Mouse (Mus musculus): ENCODE data around the gene Vps52. TPM values are rescaled to one million over a fixed set of nuclear protein-coding genes. Genes with fewer than 3 reads are reported as not detected.
A peak's percentile ranks its signal among the peaks of the same experiment; 100 is the strongest.

The Vps52 gene
- total and polyA plus RNA-seq, 3 experiments = 34.3 to 73.6 (median 39.9) TPM

DNA sequence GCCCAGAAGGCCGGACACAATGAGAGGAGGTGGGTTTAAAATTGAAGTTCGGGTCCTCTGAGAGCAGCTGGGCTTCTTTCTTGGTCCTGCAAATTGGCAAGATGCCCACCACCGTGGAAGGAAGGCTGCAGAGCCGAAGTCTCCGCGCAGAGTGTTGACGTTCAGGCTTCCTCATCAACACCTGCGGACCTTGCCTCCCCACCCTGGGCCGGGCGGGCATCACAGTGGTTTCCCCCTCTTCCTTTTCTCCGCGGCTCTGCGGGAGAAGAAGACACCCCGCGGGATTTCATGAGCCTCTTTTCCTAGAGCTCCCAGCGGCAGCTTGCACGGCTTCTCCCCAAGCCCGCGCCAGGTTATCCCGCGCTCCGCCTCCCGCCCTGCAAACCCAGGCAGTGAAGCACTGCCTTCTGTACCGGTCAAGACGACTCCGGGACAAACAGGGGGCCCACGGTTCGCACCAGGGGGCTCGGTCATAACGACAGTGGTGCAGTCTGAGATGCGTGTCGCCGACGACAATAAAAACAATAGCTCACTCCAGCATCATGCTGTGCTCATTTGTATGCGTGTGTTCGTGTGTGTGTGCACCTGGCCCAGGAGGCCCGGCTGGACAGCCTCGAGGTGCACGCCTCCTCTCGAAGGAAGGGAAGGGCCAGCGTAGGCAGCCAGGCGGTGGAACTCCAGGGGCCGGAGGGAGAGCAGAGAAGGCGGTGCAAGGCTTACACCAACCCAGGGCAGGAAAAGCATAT, 47.1 kb upstream of the Vps52 start:
- no peak for DNase-seq (ENCODE audit: extremely low read depth)
- dilution Hi-C loops (cut with MboI; ENCODE audit: extremely low pct_ligation_motif_present, extremely low pct_unique_long_range_greater_than_20kb, low sequenced_read_pairs) = no loop called here
- Histone ChIP-seq H3K27ac (ENCODE audit: insufficient read depth, low read depth) (peak overlapping the region; percentile 53), H3K9me3 (replicated peaks; ENCODE audit: low read length) (no peaks in the 10 kb centered on the region), H3K4me1 (ENCODE audit: control insufficient read depth in 1 of 2, insufficient read depth in 2 of 2) (peaks cover 0 to 25% of the 10 kb centered on the region in 2 experiments; a peak in 2 of 4 replicates), H3K9ac (ENCODE audit: insufficient read depth, low read depth) (peak overlapping the region; percentile 50), H3K4me3 (replicated peaks in 1 of 3; ENCODE audit: low read depth in 2 of 3, low read length in 2 of 3, poor library complexity in 1 of 3) (peak overlapping the region; percentile 59 to 90 (median 72)), H3K4me2 (ENCODE audit: insufficient read depth, low read depth, poor library complexity, severe bottlenecking) (peak overlapping the region; percentile 67), H3K79me2 (replicated peaks; ENCODE audit: control insufficient read depth, extremely low read depth, insufficient read depth, poor library complexity, severe bottlenecking) (peaks cover 8% of the 10 kb centered on the region; the same call in 1 of the 2 replicates), H3K36me3 (replicated peaks in 1 of 2; ENCODE audit: control insufficient read depth in 1 of 2, insufficient read depth in 1 of 2, low read length in 1 of 2) (peaks cover 23 to 24% of the 10 kb centered on the region in 2 experiments), H3K27me3 (replicated peaks) (no peaks in the 10 kb centered on the region)
- in situ Hi-C loops (cut with MboI; ENCODE audit: low pct_ligation_motif_present, low pct_unique_long_range_greater_than_20kb, low sequenced_read_pairs) = no loop called here
- TF ChIP-seq MYC (IDR thresholded peaks at IDR 0.05; ENCODE audit: low read depth, low read length) (no peak), NELFE (IDR thresholded peaks at IDR 0.05; ENCODE audit: low read depth, low read length) (no peak), CTCF (conservative IDR thresholded peaks at IDR 0.05 in 1 of 2, IDR thresholded peaks at IDR 0.05 in 1 of 2; ENCODE audit: low read depth in 2 of 2, low read length in 2 of 2) (no peak), MAZ (IDR thresholded peaks at IDR 0.05; ENCODE audit: low read depth, low read length) (no peak), UBTF (IDR thresholded peaks at IDR 0.05; ENCODE audit: low read depth, low read length) (0 out of 2 replicates have a peak, but pooled peaks have one; percentile 80), ZC3H11A (IDR thresholded peaks at IDR 0.05; ENCODE audit: low read depth, low read length) (no peak), ZMIZ1 (IDR thresholded peaks at IDR 0.05; ENCODE audit: low read depth, low read length) (no peak), E2F4 (IDR thresholded peaks at IDR 0.05; ENCODE audit: insufficient replicate concordance, low read depth, low read length) (no peak), POLR2AphosphoS2 (IDR thresholded peaks at IDR 0.05; ENCODE audit: low read depth, low read length) (no peak), EP300 (IDR thresholded peaks at IDR 0.05; ENCODE audit: low read length) (no peak), IRF4 (IDR thresholded peaks at IDR 0.05; ENCODE audit: low read depth, low read length) (no peak), SIN3A (IDR thresholded peaks at IDR 0.05; ENCODE audit: low read length) (peak; percentile 72), MXI1 (IDR thresholded peaks at IDR 0.05; ENCODE audit: low read depth, low read length) (peak; percentile 46; the same call in 1 of the 2 replicates), HCFC1 (IDR thresholded peaks at IDR 0.05; ENCODE audit: low read depth, low read length) (no peak; the same call in 1 of the 2 replicates), TCF12 (IDR thresholded peaks at IDR 0.05; ENCODE audit: low read depth, low read length) (0 out of 2 replicates have a peak, but pooled peaks have one; percentile 2), TBP (conservative IDR thresholded peaks at IDR 0.05; ENCODE audit: low read depth, low read length) (no peak), ELF1 (IDR thresholded peaks at IDR 0.05; ENCODE audit: low read depth, low read length) (no peak)

DNA sequence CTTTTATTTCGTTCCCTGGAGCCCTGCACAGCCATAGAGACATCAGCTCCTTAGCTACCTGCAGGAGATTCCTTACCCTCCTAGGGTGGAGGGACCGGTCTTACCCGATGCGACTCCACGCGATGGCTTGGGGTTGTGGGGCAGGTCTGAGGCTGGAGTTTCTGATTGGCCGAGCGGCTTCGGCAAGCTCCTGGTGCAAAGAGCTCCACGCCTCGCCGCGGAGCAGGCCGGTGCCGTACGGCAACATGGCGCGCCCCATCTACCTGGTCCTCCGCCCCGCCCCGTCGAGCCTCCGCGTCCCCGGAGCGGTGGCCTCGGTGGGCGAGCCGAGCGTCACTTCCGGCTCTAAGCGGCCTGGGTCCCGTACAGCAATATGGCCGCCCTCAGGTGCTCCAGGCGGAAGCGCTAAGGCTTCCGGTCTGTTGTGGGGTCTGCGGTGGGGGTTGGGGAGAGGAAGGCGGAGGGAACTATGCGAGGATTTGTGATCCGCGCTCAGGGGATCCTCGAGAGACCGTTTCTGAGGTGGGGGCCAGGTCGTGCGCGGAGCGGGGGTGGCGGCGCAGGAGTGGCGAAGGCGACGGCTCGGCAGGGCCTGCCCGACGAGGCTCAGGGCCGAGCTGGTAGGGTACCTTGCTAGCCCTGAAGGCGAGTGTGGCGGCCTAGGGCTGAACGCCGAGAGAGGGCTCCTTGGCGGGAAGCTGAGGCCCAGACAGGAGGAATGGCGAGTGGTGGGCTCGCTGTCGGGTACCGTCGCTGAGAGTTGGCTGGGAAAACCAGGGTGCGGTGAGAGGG, 46.3 kb upstream of the Vps52 start, which contains the start of gene Daxx:
TSS of gene Daxx (plus strand) at position 338 of the 792 bp plus-strand sequence.
- in situ Hi-C loops (cut with MboI; ENCODE audit: low pct_ligation_motif_present, low pct_unique_long_range_greater_than_20kb, low sequenced_read_pairs) = no loop called here
- peaks cover 12% of the 10 kb centered on the region; the same call in 1 of the 2 replicates for H3K79me2 ChIP-seq (replicated peaks; ENCODE audit: control insufficient read depth, extremely low read depth, insufficient read depth, poor library complexity, severe bottlenecking)
- H3K27me3 ChIP-seq (replicated peaks) = no peaks in the 10 kb centered on the region
- peaks cover 0 to 25% of the 10 kb centered on the region in 2 experiments; a peak in 2 of 4 replicates for H3K4me1 ChIP-seq (ENCODE audit: control insufficient read depth in 1 of 2, insufficient read depth in 2 of 2)
- peak; percentile 96 for DNase-seq (ENCODE audit: extremely low read depth)
- H3K4me2 ChIP-seq (ENCODE audit: insufficient read depth, low read depth, poor library complexity, severe bottlenecking) = peak within 1 kb of the TSS; percentile 83
- peak within 1 kb of the TSS; percentile 80 for H3K9ac ChIP-seq (ENCODE audit: insufficient read depth, low read depth)
- peak within 1 kb of the TSS; percentile 87 for H3K27ac ChIP-seq (ENCODE audit: insufficient read depth, low read depth)
- no peaks in the 10 kb centered on the region for H3K9me3 ChIP-seq (replicated peaks; ENCODE audit: low read length)
- peak within 1 kb of the TSS; percentile 72 to 90 (median 89) for H3K4me3 ChIP-seq (replicated peaks in 1 of 3; ENCODE audit: low read depth in 2 of 3, low read length in 2 of 3, poor library complexity in 1 of 3)
- peaks cover 30 to 32% of the 10 kb centered on the region in 2 experiments for H3K36me3 ChIP-seq (replicated peaks in 1 of 2; ENCODE audit: control insufficient read depth in 1 of 2, insufficient read depth in 1 of 2, low read length in 1 of 2)
- dilution Hi-C loops (cut with MboI; ENCODE audit: extremely low pct_ligation_motif_present, extremely low pct_unique_long_range_greater_than_20kb, low sequenced_read_pairs) = no loop called here
- no peak for TF ChIP-seq TBP (conservative IDR thresholded peaks at IDR 0.05; ENCODE audit: low read depth, low read length)
- TF ChIP-seq MEF2A (IDR thresholded peaks at IDR 0.05; ENCODE audit: borderline replicate concordance, low read depth, low read length) = no peak
- TF ChIP-seq RAD21 (IDR thresholded peaks at IDR 0.05; ENCODE audit: low read depth, low read length) = no peak
- peak; percentile 53; the same call in 1 of the 2 replicates for TF ChIP-seq TCF12 (IDR thresholded peaks at IDR 0.05; ENCODE audit: low read depth, low read length)
- no peak for TF ChIP-seq USF1 (IDR thresholded peaks at IDR 0.05; ENCODE audit: low read depth, low read length)
- TF ChIP-seq UBTF (IDR thresholded peaks at IDR 0.05; ENCODE audit: low read depth, low read length) = 0 out of 2 replicates have a peak, but pooled peaks have one; percentile 68
- TF ChIP-seq CTCF (conservative IDR thresholded peaks at IDR 0.05 in 1 of 2, IDR thresholded peaks at IDR 0.05 in 1 of 2; ENCODE audit: low read depth in 2 of 2, low read length in 2 of 2) = no peak
- peak; percentile 15; the same call in 1 of the 2 replicates for TF ChIP-seq GABPA (IDR thresholded peaks at IDR 0.05; ENCODE audit: insufficient replicate concordance, low read depth, low read length)
- peak; percentile 86; the same call in 1 of the 2 replicates for TF ChIP-seq KAT2A (IDR thresholded peaks at IDR 0.05; ENCODE audit: insufficient replicate concordance, low read length)
- TF ChIP-seq RCOR1 (conservative IDR thresholded peaks at IDR 0.05; ENCODE audit: low read depth, low read length) = peak; percentile 80
- peak; percentile 89 for TF ChIP-seq CHD2 (IDR thresholded peaks at IDR 0.05; ENCODE audit: low read length)
- no peak for TF ChIP-seq E2F4 (IDR thresholded peaks at IDR 0.05; ENCODE audit: insufficient replicate concordance, low read depth, low read length)
- peak; percentile 96 for TF ChIP-seq HCFC1 (IDR thresholded peaks at IDR 0.05; ENCODE audit: low read depth, low read length)
- peak; percentile 88 for TF ChIP-seq POLR2A (IDR thresholded peaks at IDR 0.05; ENCODE audit: low read depth, low read length)
- TF ChIP-seq ETS1 (conservative IDR thresholded peaks at IDR 0.05; ENCODE audit: low read depth, low read length) = no peak; the same call in 1 of the 2 replicates
- peak; percentile 51 for TF ChIP-seq SIN3A (IDR thresholded peaks at IDR 0.05; ENCODE audit: low read length)
- TF ChIP-seq BHLHE40 (IDR thresholded peaks at IDR 0.05; ENCODE audit: low read depth, low read length) = 0 out of 2 replicates have a peak, but pooled peaks have one; percentile 3

All from CH12.LX (cell line).